Mouse (Mus musculus): ENCODE measurements around the gene Nfib. TPM values are rescaled to one million over a fixed set of nuclear protein-coding genes. Genes with fewer than 3 reads are reported as not detected.

Gene Nfib
- polyA plus RNA-seq, 1 experiment from 2014 or later: 58.4 TPM

GRCm38 (mm10) chr4:82338481-82338880, 367.1 kb downstream of the Nfib start:
- H3K4me1 ChIP-seq (replicated peaks; ENCODE audit: control insufficient read depth, insufficient read depth, low read length): peaks cover 7% of the 10 kb centered on the region

GRCm38 (mm10) chr4:82336951-82337381, 368.6 kb downstream of the Nfib start:
- Histone ChIP-seq H3K4me1 (replicated peaks; ENCODE audit: control insufficient read depth, insufficient read depth, low read length) (peaks cover 7% of the 10 kb centered on the region), H3K9me3 (ENCODE audit: control insufficient read depth, low read length) (no peaks in the 10 kb centered on the region), H3K36me3 (ENCODE audit: control insufficient read depth, insufficient read depth, low read length) (no peaks in the 10 kb centered on the region), H3K9ac (ENCODE audit: low read length) (no peak overlapping the region), H3K27ac (ENCODE audit: low read depth, low read length) (peak overlapping the region; percentile 41; the same call in 1 of the 2 replicates), H3K27me3 (ENCODE audit: control insufficient read depth, insufficient read depth, low read length) (no peaks in the 10 kb centered on the region), H3K4me3 (ENCODE audit: low read depth, low read length) (no peak overlapping the region), H3K4me2 (ENCODE audit: low read depth, low read length, severe bottlenecking) (no peak overlapping the region)
- peak; percentile 69 for ATAC-seq (replicated peaks; ENCODE audit: low FRiP score)
- 50% methylated on average over 11 of the region's 11 CpGs for WGBS
- no peak for DNase-seq (ENCODE audit: low spot score)

More at GRCm38 (mm10) chr4:82338481-82338880, 367.1 kb downstream of the Nfib start:
- no peak overlapping the region for H3K27ac ChIP-seq (ENCODE audit: low read depth, low read length)
- no peaks in the 10 kb centered on the region for H3K9me3 ChIP-seq (ENCODE audit: control insufficient read depth, low read length)
- WGBS: 81% methylated on average over 3 of the region's 3 CpGs
- no peaks in the 10 kb centered on the region for H3K36me3 ChIP-seq (ENCODE audit: control insufficient read depth, insufficient read depth, low read length)
- ATAC-seq (replicated peaks; ENCODE audit: low FRiP score): no peak
- H3K4me3 ChIP-seq (ENCODE audit: low read depth, low read length): no peak overlapping the region
- no peak for DNase-seq (ENCODE audit: low spot score)
- H3K27me3 ChIP-seq (ENCODE audit: control insufficient read depth, insufficient read depth, low read length): no peaks in the 10 kb centered on the region
- no peak overlapping the region for H3K9ac ChIP-seq (ENCODE audit: low read length)
- no peak overlapping the region for H3K4me2 ChIP-seq (ENCODE audit: low read depth, low read length, severe bottlenecking)

GRCm38 (mm10) chr4:82335266-82335865, 370.2 kb downstream of the Nfib start:
- H3K9ac ChIP-seq (ENCODE audit: low read length): no peak overlapping the region
- no peaks in the 10 kb centered on the region for H3K36me3 ChIP-seq (ENCODE audit: control insufficient read depth, insufficient read depth, low read length)
- H3K9me3 ChIP-seq (ENCODE audit: control insufficient read depth, low read length): no peaks in the 10 kb centered on the region
- ATAC-seq (replicated peaks; ENCODE audit: low FRiP score): 0 out of 2 replicates have a peak, but pooled peaks have one; percentile 43
- H3K27me3 ChIP-seq (ENCODE audit: control insufficient read depth, insufficient read depth, low read length): no peaks in the 10 kb centered on the region
- H3K4me2 ChIP-seq (ENCODE audit: low read depth, low read length, severe bottlenecking): no peak overlapping the region
- no peak for DNase-seq (ENCODE audit: low spot score)
- peaks cover 7% of the 10 kb centered on the region for H3K4me1 ChIP-seq (replicated peaks; ENCODE audit: control insufficient read depth, insufficient read depth, low read length)
- WGBS: 53% methylated on average over 4 of the region's 4 CpGs
- H3K27ac ChIP-seq (ENCODE audit: low read depth, low read length): no peak overlapping the region
- no peak overlapping the region for H3K4me3 ChIP-seq (ENCODE audit: low read depth, low read length)

- no peak for DNase-seq (ENCODE audit: low spot score)
- no peak overlapping the region for H3K27ac ChIP-seq (ENCODE audit: low read depth, low read length)
- no peak overlapping the region for H3K4me2 ChIP-seq (ENCODE audit: low read depth, low read length, severe bottlenecking)
- H3K4me3 ChIP-seq (ENCODE audit: low read depth, low read length): no peak overlapping the region
- H3K9me3 ChIP-seq (ENCODE audit: control insufficient read depth, low read length): no peaks in the 10 kb centered on the region
- H3K4me1 ChIP-seq (replicated peaks; ENCODE audit: control insufficient read depth, insufficient read depth, low read length): peaks cover 7% of the 10 kb centered on the region
- no peak for ATAC-seq (replicated peaks; ENCODE audit: low FRiP score)
- no peak overlapping the region for H3K9ac ChIP-seq (ENCODE audit: low read length)
- H3K36me3 ChIP-seq (ENCODE audit: control insufficient read depth, insufficient read depth, low read length): no peaks in the 10 kb centered on the region
- no peaks in the 10 kb centered on the region for H3K27me3 ChIP-seq (ENCODE audit: control insufficient read depth, insufficient read depth, low read length)
- 92% methylated on average over 3 of the region's 3 CpGs for WGBS
These were observed 372.1 kb downstream of the Nfib start for GRCm38 (mm10) chr4:82333413-82333812.

- no peak for DNase-seq (ENCODE audit: low spot score)
- Histone ChIP-seq H3K4me3 (ENCODE audit: low read depth, low read length) (no peak overlapping the region), H3K36me3 (ENCODE audit: control insufficient read depth, insufficient read depth, low read length) (no peaks in the 10 kb centered on the region)
These were observed 375.5 kb downstream of the Nfib start for GRCm38 (mm10) chr4:82330095-82330494.

GRCm38 (mm10) chr4:82326140-82326529, 379.4 kb downstream of the Nfib start:
- Histone ChIP-seq H3K27ac (ENCODE audit: low read depth, low read length) (no peak overlapping the region), H3K27me3 (ENCODE audit: control insufficient read depth, insufficient read depth, low read length) (no peaks in the 10 kb centered on the region), H3K9me3 (ENCODE audit: control insufficient read depth, low read length) (no peaks in the 10 kb centered on the region), H3K9ac (ENCODE audit: low read length) (no peak overlapping the region), H3K4me1 (replicated peaks; ENCODE audit: control insufficient read depth, insufficient read depth, low read length) (peaks cover 2% of the 10 kb centered on the region; the same call in 1 of the 2 replicates), H3K36me3 (ENCODE audit: control insufficient read depth, insufficient read depth, low read length) (no peaks in the 10 kb centered on the region), H3K4me2 (ENCODE audit: low read depth, low read length, severe bottlenecking) (no peak overlapping the region), H3K4me3 (ENCODE audit: low read depth, low read length) (no peak overlapping the region)
- ATAC-seq (replicated peaks; ENCODE audit: low FRiP score): peak; percentile 55; the same call in 1 of the 2 replicates
- 40% methylated on average over 3 of the region's 3 CpGs for WGBS
- no peak for DNase-seq (ENCODE audit: low spot score)

More at GRCm38 (mm10) chr4:82330095-82330494, 375.5 kb downstream of the Nfib start:
- no peak overlapping the region for H3K9ac ChIP-seq (ENCODE audit: low read length)
- no peak overlapping the region for H3K27ac ChIP-seq (ENCODE audit: low read depth, low read length)
- WGBS: 93% methylated on average over 4 of the region's 4 CpGs
- no peaks in the 10 kb centered on the region for H3K27me3 ChIP-seq (ENCODE audit: control insufficient read depth, insufficient read depth, low read length)
- peaks cover 2% of the 10 kb centered on the region; the same call in 1 of the 2 replicates for H3K4me1 ChIP-seq (replicated peaks; ENCODE audit: control insufficient read depth, insufficient read depth, low read length)
- no peak overlapping the region for H3K4me2 ChIP-seq (ENCODE audit: low read depth, low read length, severe bottlenecking)
- no peaks in the 10 kb centered on the region for H3K9me3 ChIP-seq (ENCODE audit: control insufficient read depth, low read length)
- ATAC-seq (replicated peaks; ENCODE audit: low FRiP score): no peak

GRCm38 (mm10) chr4:82325409-82326139, 380.0 kb downstream of the Nfib start:
- WGBS: 53% methylated on average over 6 of the region's 6 CpGs
- no peaks in the 10 kb centered on the region for H3K9me3 ChIP-seq (ENCODE audit: control insufficient read depth, low read length)
- H3K27me3 ChIP-seq (ENCODE audit: control insufficient read depth, insufficient read depth, low read length): no peaks in the 10 kb centered on the region
- DNase-seq (ENCODE audit: low spot score) (no peak), ATAC-seq (replicated peaks; ENCODE audit: low FRiP score) (0 out of 2 replicates have a peak, but pooled peaks have one; percentile 27)
- H3K4me1 ChIP-seq (replicated peaks; ENCODE audit: control insufficient read depth, insufficient read depth, low read length): peaks cover 2% of the 10 kb centered on the region; the same call in 1 of the 2 replicates
- no peak overlapping the region for H3K4me2 ChIP-seq (ENCODE audit: low read depth, low read length, severe bottlenecking)
- no peak overlapping the region for H3K9ac ChIP-seq (ENCODE audit: low read length)
- peak overlapping the region; percentile 21; the same call in 1 of the 2 replicates for H3K27ac ChIP-seq (ENCODE audit: low read depth, low read length)
- no peak overlapping the region for H3K4me3 ChIP-seq (ENCODE audit: low read depth, low read length)
- no peaks in the 10 kb centered on the region for H3K36me3 ChIP-seq (ENCODE audit: control insufficient read depth, insufficient read depth, low read length)

- Histone ChIP-seq H3K4me3 (ENCODE audit: low read depth, low read length) (no peak overlapping the region), H3K27me3 (ENCODE audit: control insufficient read depth, insufficient read depth, low read length) (no peaks in the 10 kb centered on the region), H3K9ac (ENCODE audit: low read length) (no peak overlapping the region), H3K27ac (ENCODE audit: low read depth, low read length) (no peak overlapping the region), H3K36me3 (ENCODE audit: control insufficient read depth, insufficient read depth, low read length) (no peaks in the 10 kb centered on the region), H3K4me2 (ENCODE audit: low read depth, low read length, severe bottlenecking) (no peak overlapping the region), H3K4me1 (replicated peaks; ENCODE audit: control insufficient read depth, insufficient read depth, low read length) (peaks cover 2% of the 10 kb centered on the region; the same call in 1 of the 2 replicates), H3K9me3 (ENCODE audit: control insufficient read depth, low read length) (no peaks in the 10 kb centered on the region)
- DNase-seq (ENCODE audit: low spot score) (no peak), ATAC-seq (replicated peaks; ENCODE audit: low FRiP score) (no peak)
- 76% methylated on average over 3 of the region's 3 CpGs for WGBS
These were observed 380.6 kb downstream of the Nfib start for GRCm38 (mm10) chr4:82324977-82325376.
